Mouse (Mus musculus) ES-E14 (cell line): ENCODE measurements at regions not wholly inside any gene's neighbourhood (a gene's known extent, or its start where the extent isn't known, plus 50 kb on each side); places are given as distances from the start of the nearest gene placed in this dataset.

Source experiments
- HCFC1 ChIP-seq: IDR thresholded peaks from 2 replicates; pipeline ENCODE4 v1.6.1; 2012; ENCODE audit warnings: low read length, inconsistent platforms, borderline replicate concordance; ENCODE audit not compliant: insufficient read depth
- MAFK ChIP-seq: IDR thresholded peaks from 2 replicates; pipeline ENCODE4 v1.6.1; 2014; ENCODE audit warnings: mild to moderate bottlenecking, low read depth, low read length, inconsistent platforms; ENCODE audit not compliant: insufficient read depth
- ZC3H11A ChIP-seq: IDR thresholded peaks from 2 replicates; pipeline ENCODE4 v1.6.1; 2012; ENCODE audit warnings: low read depth, mild to moderate bottlenecking, inconsistent platforms, low read length, borderline replicate concordance
- ZNF384 ChIP-seq: IDR thresholded peaks from 2 replicates; pipeline ENCODE4 v1.6.1; 2012; ENCODE audit warnings: low read depth, low read length, inconsistent platforms

GRCm38 (mm10) chr19:21028981-21029380 is 75.0 kb upstream of the Tmc1 start:
- no peak for TF ChIP-seq ZNF384
- TF ChIP-seq MAFK: no peak
- TF ChIP-seq ZC3H11A: no peak
- no peak for TF ChIP-seq HCFC1
